Mouse (Mus musculus) limb, embryonic 10.5 days (tissue): ENCODE results near the gene Oas3. TPM values are rescaled to one million over a fixed set of nuclear protein-coding genes. Genes with fewer than 3 reads are reported as not detected.

Experiments used
- DNase-seq: peaks from one replicate; pipeline ENCODE4 v3.0.0-alpha.2; 2017; ENCODE audit warnings: low spot score
- H3K27ac ChIP-seq: fragments of 300-500 bp; sonication (generic); 2 replicates; pipeline ENCODE4 v1.5.1; 2016; ENCODE audit warnings: mild to moderate bottlenecking
- H3K27me3 ChIP-seq: fragments of 300-500 bp; sonication (generic); 2 replicates; pipeline ENCODE4 v1.6.1; 2016; ENCODE audit warnings: low read depth, mild to moderate bottlenecking; ENCODE audit not compliant: poor library complexity, severe bottlenecking
- H3K36me3 ChIP-seq: fragments of 300-500 bp; sonication (generic); 2 replicates; pipeline ENCODE4 v1.6.1; 2016; ENCODE audit warnings: mild to moderate bottlenecking, moderate library complexity
- H3K4me1 ChIP-seq: fragments of 300-500 bp; sonication (generic); 2 replicates; pipeline ENCODE4 v1.6.1; 2016
- H3K4me3 ChIP-seq: fragments of 300-500 bp; sonication (generic); 2 replicates; pipeline ENCODE4 v1.5.1; 2016; ENCODE audit warnings: mild to moderate bottlenecking, moderate library complexity
- H3K9me3 ChIP-seq: fragments of 300-500 bp; sonication (generic); replicated peaks from 2 replicates; pipeline ENCODE4 v1.6.1; 2016; ENCODE audit warnings: mild to moderate bottlenecking
- WGBS: fragments of 180-500 bp; shearing (Covaris S2); methylation state at CpG from one replicate; pipeline ENCODE4 v1.1.7; 2016; 5-methylcytosine and 5-hydroxymethylcytosine counted together
- polyA plus RNA-seq: library from polyadenylated mRNA; unstranded; fragments of >200 nt; fragmentation: Nextera tagmentation; extraction: Ambion mirVana; gene quantifications from 2 replicates; pipeline ENCODE4 v1.2.1, GENCODE M21; 2016

The Oas3 gene
- polyA plus RNA-seq, 1 experiment from 2014 or later, result 0.14 TPM

- DNase-seq, result peak; percentile 41
- no peaks in the 10 kb centered on the region for H3K27me3 ChIP-seq
Observed at GRCm38 (mm10) chr5:120746451-120746850, 31.0 kb downstream of the Oas3 start.

GRCm38 (mm10) chr5:120742125-120742524 is 35.3 kb downstream of the Oas3 start:
- no peaks in the 10 kb centered on the region for H3K36me3 ChIP-seq
- H3K4me3 ChIP-seq, result no peak overlapping the region
- H3K9me3 ChIP-seq, result no peaks in the 10 kb centered on the region
- no peak overlapping the region for H3K27ac ChIP-seq
- WGBS, result 31% methylated on average over 4 of the region's 4 CpGs
- peak; percentile 41 for DNase-seq
- no peaks in the 10 kb centered on the region for H3K4me1 ChIP-seq
- 0 out of 2 replicates have a peak, but pooled peaks cover 4% of the 10 kb centered on the region for H3K27me3 ChIP-seq

More at GRCm38 (mm10) chr5:120746451-120746850, 31.0 kb downstream of the Oas3 start:
- no peak overlapping the region for H3K4me3 ChIP-seq
- H3K36me3 ChIP-seq, result no peaks in the 10 kb centered on the region
- H3K4me1 ChIP-seq, result no peaks in the 10 kb centered on the region
- WGBS, result 23% methylated on average over 5 of the region's 5 CpGs
- no peaks in the 10 kb centered on the region for H3K9me3 ChIP-seq
- H3K27ac ChIP-seq, result no peak overlapping the region

- H3K9me3 ChIP-seq, result no peaks in the 10 kb centered on the region
- DNase-seq, result no peak
- H3K27ac ChIP-seq, result no peak overlapping the region
- 0 out of 2 replicates have a peak, but pooled peaks cover 2% of the 10 kb centered on the region for H3K4me1 ChIP-seq
- H3K36me3 ChIP-seq, result no peaks in the 10 kb centered on the region
- WGBS, result 79% methylated on average over 14 of the region's 14 CpGs
- H3K4me3 ChIP-seq, result no peak overlapping the region
- 0 out of 2 replicates have a peak, but pooled peaks cover 4% of the 10 kb centered on the region for H3K27me3 ChIP-seq
Observed at GRCm38 (mm10) chr5:120734380-120734990, 43.0 kb downstream of the Oas3 start.

- 91% methylated on average over 3 of the region's 3 CpGs for WGBS
Observed at GRCm38 (mm10) chr5:120733696-120734095, 43.8 kb downstream of the Oas3 start.

GRCm38 (mm10) chr5:120732740-120733139 is 44.7 kb downstream of the Oas3 start:
- Histone ChIP-seq H3K27me3 (no peaks in the 10 kb centered on the region), H3K4me1 (0 out of 2 replicates have a peak, but pooled peaks cover 2% of the 10 kb centered on the region), H3K36me3 (no peaks in the 10 kb centered on the region), H3K4me3 (no peak overlapping the region), H3K9me3 (no peaks in the 10 kb centered on the region), H3K27ac (no peak overlapping the region)
- DNase-seq, result no peak
- WGBS, result 78% methylated on average over 1 of the region's 1 CpGs

More at GRCm38 (mm10) chr5:120733696-120734095, 43.8 kb downstream of the Oas3 start:
- 0 out of 2 replicates have a peak, but pooled peaks cover 2% of the 10 kb centered on the region for H3K4me1 ChIP-seq
- no peak overlapping the region for H3K4me3 ChIP-seq
- H3K9me3 ChIP-seq, result no peaks in the 10 kb centered on the region
- H3K27me3 ChIP-seq, result no peaks in the 10 kb centered on the region
- DNase-seq, result no peak
- H3K27ac ChIP-seq, result no peak overlapping the region
- no peaks in the 10 kb centered on the region for H3K36me3 ChIP-seq

- DNase-seq, result no peak
- H3K9me3 ChIP-seq, result no peaks in the 10 kb centered on the region
- H3K27me3 ChIP-seq, result no peaks in the 10 kb centered on the region
- H3K36me3 ChIP-seq, result no peaks in the 10 kb centered on the region
- no peak overlapping the region for H3K27ac ChIP-seq
- no peak overlapping the region for H3K4me3 ChIP-seq
- H3K4me1 ChIP-seq, result 0 out of 2 replicates have a peak, but pooled peaks cover 2% of the 10 kb centered on the region
- 86% methylated on average over 10 of the region's 10 CpGs for WGBS
Observed at GRCm38 (mm10) chr5:120729319-120729718, 48.1 kb downstream of the Oas3 start.

GRCm38 (mm10) chr5:120725811-120726455 is 51.5 kb downstream of the Oas3 start:
- Histone ChIP-seq H3K4me3 (no peak overlapping the region), H3K27me3 (0 out of 2 replicates have a peak, but pooled peaks cover 4% of the 10 kb centered on the region), H3K27ac (no peak overlapping the region), H3K36me3 (no peaks in the 10 kb centered on the region), H3K4me1 (no peaks in the 10 kb centered on the region), H3K9me3 (no peaks in the 10 kb centered on the region)
- no peak for DNase-seq
- WGBS, result 67% methylated on average over 12 of the region's 12 CpGs

GRCm38 (mm10) chr5:120721005-120721404 is 56.5 kb downstream of the Oas3 start:
- 62% methylated on average over 7 of the region's 7 CpGs for WGBS
- DNase-seq, result no peak
- Histone ChIP-seq H3K27me3 (peaks cover 17% of the 10 kb centered on the region; the same call in 1 of the 2 replicates), H3K4me1 (peaks cover 3% of the 10 kb centered on the region; the same call in 1 of the 2 replicates), H3K36me3 (no peaks in the 10 kb centered on the region), H3K9me3 (no peaks in the 10 kb centered on the region), H3K27ac (no peak overlapping the region), H3K4me3 (no peak overlapping the region)

GRCm38 (mm10) chr5:120718600-120719378 is 58.7 kb downstream of the Oas3 start:
- DNase-seq, result no peak
- Histone ChIP-seq H3K27me3 (peaks cover 37% of the 10 kb centered on the region), H3K4me1 (peaks cover 5% of the 10 kb centered on the region; the same call in 1 of the 2 replicates), H3K27ac (no peak overlapping the region), H3K36me3 (no peaks in the 10 kb centered on the region), H3K9me3 (no peaks in the 10 kb centered on the region), H3K4me3 (no peak overlapping the region)
- 64% methylated on average over 14 of the region's 15 CpGs for WGBS

- DNase-seq, result no peak
- 76% methylated on average over 10 of the region's 10 CpGs for WGBS
- no peak overlapping the region for H3K27ac ChIP-seq
- no peak overlapping the region for H3K4me3 ChIP-seq
- peaks cover 51% of the 10 kb centered on the region for H3K27me3 ChIP-seq
- no peaks in the 10 kb centered on the region for H3K36me3 ChIP-seq
- H3K9me3 ChIP-seq, result no peaks in the 10 kb centered on the region
- peaks cover 5% of the 10 kb centered on the region; the same call in 1 of the 2 replicates for H3K4me1 ChIP-seq
Observed at GRCm38 (mm10) chr5:120717136-120717535, 60.3 kb downstream of the Oas3 start.

- peaks cover 79% of the 10 kb centered on the region for H3K27me3 ChIP-seq
- 6% methylated on average over 16 of the region's 16 CpGs for WGBS
Observed at GRCm38 (mm10) chr5:120714314-120714713, 63.1 kb downstream of the Oas3 start.

GRCm38 (mm10) chr5:120712721-120713120 is 64.7 kb downstream of the Oas3 start:
- WGBS, result 81% methylated on average over 8 of the region's 8 CpGs
- Histone ChIP-seq H3K27ac (no peak overlapping the region), H3K4me3 (no peak overlapping the region), H3K36me3 (no peaks in the 10 kb centered on the region), H3K27me3 (peaks cover 95% of the 10 kb centered on the region), H3K9me3 (no peaks in the 10 kb centered on the region), H3K4me1 (peaks cover 20% of the 10 kb centered on the region)
- no peak for DNase-seq

More at GRCm38 (mm10) chr5:120714314-120714713, 63.1 kb downstream of the Oas3 start:
- peak; percentile 90 for DNase-seq
- Histone ChIP-seq H3K9me3 (no peaks in the 10 kb centered on the region), H3K4me1 (peaks cover 23% of the 10 kb centered on the region), H3K27ac (no peak overlapping the region), H3K4me3 (no peak overlapping the region), H3K36me3 (no peaks in the 10 kb centered on the region)
